Mouse (Mus musculus): ENCODE data around the gene Hpse2.
"Not testable (repeated sequence)": the region's sequence is repeated elsewhere in the genome, so short reads cannot be mapped to it uniquely, and the experiment has no call there.

Gene Hpse2

DNA sequence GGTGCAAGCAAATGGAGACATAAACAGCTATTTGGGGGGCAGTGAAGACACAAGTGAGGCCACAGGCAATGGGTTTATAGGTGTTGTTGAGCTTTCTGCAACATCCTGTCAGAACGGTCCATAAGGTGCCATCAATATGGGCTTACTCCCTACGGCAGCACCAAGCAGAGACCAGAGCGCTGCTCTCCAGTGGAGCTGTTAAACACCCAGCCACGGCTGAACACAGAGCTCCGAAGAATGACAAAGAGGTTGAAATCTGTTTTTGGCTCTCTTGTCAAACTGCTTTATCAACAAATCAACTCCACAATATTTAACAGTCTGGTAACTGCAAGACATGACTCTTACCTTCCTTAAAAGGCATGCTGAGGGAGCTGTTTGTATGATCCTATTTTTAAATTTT lies 537.7 kb downstream of the Hpse2 start:
- no peak for DNase-seq (ENCODE audit: low spot score)

DNA sequence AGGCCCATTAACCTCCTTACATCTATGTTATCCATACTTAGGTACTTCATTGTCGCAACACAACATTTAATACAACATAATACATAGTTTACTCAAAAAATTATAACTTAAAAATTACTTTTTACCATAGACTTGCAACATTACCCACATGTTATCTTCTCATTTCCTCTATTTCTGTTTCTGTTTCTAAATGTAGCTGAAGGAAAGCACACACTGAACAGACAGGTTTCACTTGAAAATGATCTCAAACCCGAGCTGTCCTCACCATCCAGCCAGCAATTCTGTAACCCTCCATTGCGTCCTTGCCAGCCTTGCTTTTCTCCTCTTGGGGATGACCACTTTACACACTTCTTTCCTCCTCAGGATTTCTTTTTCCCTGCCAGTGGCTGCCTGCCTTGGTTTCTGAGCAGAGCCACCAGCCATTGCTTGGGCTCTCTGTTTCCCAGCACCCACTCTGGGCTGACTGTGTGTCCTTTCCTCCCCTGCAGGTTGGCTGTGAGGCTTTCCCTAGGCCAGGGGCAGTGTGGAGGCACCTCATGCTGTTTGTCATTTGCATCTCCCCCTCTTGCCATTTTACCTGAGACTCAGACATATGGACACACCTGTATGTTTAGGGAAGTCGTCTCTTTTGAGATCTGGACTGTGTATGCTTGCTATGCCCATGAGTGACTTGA lies 548.4 kb downstream of the Hpse2 start:
- DNase-seq (ENCODE audit: low spot score), result no peak

DNA sequence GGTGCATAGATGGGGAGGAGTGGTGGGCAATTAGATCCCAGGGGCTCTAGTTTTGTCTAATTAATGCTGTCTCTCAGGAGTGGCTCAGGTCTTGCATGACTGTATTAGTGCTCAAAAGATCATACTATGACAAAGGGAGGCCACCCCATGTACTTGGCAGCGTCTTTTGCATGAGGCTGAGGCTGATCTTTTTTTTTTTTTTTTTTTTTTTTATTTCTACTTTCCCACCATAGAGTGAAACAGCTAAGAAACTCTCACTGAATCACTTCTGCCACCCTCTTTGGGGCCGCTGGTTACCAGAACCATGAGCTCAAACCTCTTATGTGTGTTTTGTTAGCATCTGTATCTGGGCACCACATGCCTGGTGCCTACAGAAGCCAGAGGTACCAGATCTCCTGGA lies 549.0 kb downstream of the Hpse2 start:
- DNase-seq (ENCODE audit: low spot score), result no peak

DNA sequence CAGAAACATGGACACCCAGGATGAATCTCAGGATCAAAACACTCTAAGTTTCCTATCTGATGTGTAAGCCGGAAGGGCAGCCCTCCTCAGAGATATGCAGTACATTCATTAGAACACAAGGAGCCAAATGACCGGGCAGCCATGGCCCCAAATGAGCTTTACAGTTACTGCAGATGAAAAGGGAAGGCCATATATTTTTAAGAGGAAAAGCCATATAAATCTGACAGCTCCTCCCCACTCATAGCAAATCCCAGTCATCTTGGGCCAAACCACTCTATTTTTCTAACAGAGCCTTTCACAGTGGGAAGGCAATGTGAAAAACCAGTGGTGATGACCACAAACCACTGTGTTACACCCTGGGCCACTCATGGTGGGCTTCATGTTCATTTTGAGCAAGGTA lies 549.9 kb downstream of the Hpse2 start:
- no peak for DNase-seq (ENCODE audit: low spot score)

DNA sequence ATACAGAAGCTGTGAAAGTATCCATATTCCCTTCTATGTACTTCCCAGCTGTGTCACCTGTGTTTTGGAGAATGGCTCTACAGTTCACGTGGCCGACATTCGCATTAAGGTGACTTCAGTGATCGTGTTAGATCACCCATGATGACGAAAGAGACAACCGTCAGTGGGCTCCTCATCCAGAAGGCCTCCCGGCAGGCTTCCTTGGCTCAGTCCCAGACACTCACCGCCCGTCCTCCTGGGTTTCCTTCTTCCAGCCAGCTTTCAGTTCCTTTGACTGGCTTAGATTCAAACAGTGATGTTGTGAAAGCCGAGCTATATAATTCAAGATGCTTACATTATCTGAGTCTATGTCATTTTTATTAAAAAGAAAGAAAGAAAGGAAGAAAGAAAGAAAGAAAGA lies 550.6 kb downstream of the Hpse2 start:
- DNase-seq (ENCODE audit: low spot score), result no peak

DNA sequence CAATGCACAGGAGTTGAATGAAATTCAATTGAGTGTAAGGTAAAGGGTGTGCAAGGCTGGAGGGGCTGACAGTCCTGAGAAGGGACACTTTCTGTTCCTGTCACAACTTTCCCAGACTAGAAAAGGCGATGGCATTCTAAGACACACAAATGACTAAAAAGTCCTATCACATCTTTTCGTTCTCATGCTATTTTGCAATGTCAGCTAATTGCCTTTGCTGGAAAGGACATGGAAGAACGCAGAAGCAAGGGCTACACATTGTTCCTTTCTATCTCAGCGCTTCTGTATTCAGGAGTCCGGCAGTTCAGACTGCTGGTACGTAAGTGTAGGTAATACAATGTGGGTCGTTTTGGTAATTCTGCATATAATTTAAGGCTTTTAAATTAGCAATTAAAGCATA lies 555.0 kb downstream of the Hpse2 start:
- DNase-seq (ENCODE audit: low spot score), result no peak

DNA sequence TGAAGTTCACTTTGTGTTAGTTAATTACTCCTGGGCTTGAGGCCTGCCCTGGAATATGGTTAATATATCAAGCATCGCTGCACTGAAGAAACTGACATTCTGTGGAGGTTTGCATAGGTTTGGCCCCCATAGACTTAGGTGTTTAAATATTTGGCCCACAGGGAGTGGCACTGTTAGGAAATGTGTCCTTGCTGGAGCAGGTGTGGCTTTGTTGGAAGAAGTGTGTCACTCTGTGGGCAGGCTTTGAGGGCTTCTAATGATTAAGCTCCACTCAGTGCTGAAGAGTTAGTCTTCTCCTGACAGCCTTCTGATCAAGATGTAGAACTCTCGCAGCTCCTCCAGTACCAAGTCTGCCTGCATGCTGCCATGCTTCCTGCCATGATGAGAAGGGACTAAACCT lies 555.9 kb downstream of the Hpse2 start:
- no peak for DNase-seq (ENCODE audit: low spot score)

DNA sequence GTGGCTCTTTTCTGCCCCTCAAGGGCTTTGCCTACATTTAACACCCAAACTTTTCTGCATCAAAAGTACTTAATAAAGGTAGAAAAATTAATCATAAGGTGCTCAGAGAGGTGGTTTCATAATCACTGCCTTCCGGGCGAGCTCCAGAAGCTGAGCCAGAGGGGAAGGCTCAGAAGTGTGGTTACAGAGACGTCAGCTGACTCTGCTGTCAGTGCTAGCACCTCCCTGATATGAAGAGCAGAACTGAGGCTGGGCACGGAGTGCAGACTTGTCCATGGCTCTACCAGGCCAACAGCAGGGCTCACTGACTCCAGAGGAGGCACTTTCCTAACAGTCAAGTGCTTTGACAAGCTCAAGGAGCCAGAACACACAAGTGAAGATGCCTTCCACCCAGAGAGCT lies 559.0 kb downstream of the Hpse2 start:
- DNase-seq (ENCODE audit: low spot score), result no peak

DNA sequence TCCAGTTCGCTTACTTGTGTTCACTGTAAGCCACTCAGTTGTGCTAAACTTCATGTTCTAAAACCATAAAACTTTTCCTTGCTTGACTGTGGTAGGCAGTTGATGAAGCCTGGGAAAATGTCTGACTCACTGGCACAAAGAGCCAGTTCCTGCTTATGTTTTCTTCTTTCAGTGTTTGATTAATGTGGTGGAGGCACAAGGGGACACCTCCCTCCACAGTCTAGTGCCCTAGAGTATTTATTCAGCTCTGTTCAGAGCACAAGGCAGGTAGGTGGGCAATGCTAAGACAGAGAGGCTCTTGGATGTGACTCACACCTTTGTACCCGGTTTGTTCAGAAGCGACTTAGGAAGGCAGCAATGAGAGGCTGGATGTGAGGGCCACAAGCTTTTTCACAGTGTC lies 560.3 kb downstream of the Hpse2 start:
- DNase-seq (ENCODE audit: low spot score), result no peak

DNA sequence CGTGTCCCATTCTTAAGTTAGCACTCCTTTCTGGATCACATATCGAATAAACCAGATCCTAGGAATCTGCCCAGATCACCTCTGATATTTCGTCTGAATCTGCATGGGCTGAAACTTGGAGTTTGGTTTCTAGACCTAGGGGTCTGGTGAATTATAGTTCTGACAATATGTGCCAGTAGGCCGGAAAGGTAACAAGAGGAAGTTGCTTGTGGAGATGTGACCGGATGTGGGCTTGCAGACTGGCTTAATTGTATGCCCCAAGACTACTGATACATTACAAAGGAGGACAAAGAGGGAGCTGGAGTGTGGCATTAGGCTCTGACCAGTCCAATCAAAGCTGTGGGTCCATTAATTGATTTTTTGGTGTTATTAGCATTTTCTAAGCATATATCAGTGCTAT lies 568.0 kb downstream of the Hpse2 start:
- DNase-seq (ENCODE audit: low spot score), result no peak

DNA sequence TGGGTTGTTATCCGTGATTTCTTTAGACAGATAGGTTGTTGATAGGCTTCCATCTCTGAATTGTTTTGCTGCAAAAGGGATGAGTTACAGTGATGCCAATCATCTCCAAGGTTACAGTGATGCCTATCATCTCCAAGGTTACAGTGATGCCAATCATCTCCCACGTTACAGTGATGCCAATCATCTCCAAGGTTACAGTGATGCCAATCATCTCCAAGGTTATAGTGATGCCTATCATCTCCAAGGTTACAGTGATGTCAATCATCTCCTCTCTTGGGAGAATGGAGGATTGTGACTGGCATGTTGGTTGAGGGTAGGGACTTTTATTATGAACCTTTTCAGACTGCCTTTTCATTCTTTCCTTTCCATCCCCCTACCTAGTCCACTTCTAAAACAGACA lies 570.4 kb downstream of the Hpse2 start:
- no peak for DNase-seq (ENCODE audit: low spot score)

DNA sequence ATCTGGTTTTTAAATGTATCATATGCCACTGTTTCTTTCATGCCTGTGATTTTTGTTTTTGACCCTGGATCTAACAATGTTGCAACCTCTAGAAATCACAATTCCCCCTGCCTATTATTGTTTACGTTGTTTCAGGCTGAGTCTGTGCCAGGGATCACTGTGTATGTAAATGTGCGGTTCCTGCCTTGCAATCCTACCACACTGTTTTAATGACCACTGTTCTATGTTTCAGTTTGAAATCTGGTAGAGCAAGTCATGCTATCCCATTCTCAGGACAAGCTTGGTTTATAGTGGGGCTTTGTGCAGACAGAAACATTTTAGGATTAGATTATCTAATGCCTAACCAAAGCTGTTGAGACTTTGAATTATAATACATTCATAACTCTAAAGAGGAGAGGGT lies 571.9 kb downstream of the Hpse2 start:
- DNase-seq (ENCODE audit: low spot score), result no peak

DNA sequence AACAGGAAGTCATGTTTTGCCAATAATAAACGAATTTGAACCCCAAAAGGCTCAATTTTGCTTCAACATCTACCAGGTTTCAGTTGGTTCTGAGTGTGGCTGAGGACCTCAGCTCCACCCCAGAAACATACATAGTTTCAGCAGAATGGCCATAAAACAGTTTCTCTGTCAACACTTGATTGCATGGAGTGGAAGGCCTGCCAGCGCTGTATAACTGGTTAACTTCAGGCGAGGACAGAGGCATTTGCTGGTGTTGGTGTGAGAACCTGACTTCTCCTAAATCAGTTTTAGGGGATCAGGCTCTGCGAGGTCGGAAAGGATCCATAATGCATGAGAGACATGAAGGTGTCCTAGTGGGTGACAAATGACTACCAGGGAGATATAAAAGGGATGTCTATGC lies 578.0 kb downstream of the Hpse2 start:
- no peak for DNase-seq (ENCODE audit: low spot score)

DNA sequence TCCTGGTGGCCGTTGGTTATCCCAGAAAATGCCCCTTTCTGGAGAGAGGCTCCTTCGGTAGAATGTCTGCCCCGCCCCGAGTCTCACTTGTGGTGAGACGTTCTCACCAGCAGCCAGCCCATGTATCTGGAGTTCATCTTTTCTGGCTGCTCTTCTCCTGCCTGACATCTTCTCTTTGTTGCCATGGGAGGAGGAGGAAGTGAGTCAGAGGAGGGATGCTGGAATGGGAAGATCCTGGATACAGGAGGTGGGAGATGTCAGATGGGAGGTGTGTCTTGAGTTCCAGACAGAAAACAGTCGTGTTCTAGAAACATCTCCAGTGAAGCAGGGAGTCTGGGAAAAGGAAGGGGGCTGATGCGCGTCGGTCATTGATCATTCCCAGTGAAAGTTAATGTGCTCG lies 578.7 kb downstream of the Hpse2 start:
- no peak for DNase-seq (ENCODE audit: low spot score)

DNA sequence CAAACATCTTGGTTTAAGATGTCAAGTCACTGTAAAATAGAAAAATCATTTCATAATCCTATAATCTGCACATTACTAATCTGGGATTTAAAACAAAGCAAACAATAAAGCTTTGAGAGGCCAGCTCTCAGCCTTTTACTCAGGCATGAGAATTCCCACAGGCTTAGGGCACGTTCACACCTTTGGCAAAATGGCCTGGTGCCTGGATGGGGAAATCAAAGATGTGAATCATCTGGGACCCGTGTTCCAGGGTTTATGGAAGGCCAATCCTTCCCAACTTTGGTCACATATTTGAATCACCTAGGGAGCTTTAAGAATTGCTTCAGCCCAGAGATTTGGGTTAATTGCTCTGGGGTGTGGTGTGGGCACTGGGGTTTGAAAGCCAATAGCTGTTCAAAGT lies 590.3 kb downstream of the Hpse2 start:
- no peak for DNase-seq (ENCODE audit: low spot score)

DNA sequence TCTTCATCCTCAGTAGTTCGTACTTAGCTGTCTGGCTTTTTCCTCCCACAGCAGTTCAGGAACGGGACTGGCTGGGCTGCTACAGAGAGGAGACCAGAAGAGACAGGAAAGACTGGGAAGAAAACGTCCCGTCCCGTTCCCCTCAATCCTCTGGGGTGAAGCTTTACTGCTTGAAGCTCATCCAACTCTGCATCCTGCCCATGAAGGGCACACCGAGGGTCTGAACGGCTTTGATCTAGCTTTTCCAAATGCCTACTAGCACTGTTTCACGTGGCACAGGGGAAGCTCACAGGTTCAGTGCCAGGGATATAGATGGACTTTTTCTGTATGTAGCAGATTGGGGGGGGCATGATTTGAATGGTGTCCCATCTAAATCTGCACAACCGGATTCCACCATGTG lies 592.4 kb downstream of the Hpse2 start:
- DNase-seq (ENCODE audit: low spot score), result no peak

DNA sequence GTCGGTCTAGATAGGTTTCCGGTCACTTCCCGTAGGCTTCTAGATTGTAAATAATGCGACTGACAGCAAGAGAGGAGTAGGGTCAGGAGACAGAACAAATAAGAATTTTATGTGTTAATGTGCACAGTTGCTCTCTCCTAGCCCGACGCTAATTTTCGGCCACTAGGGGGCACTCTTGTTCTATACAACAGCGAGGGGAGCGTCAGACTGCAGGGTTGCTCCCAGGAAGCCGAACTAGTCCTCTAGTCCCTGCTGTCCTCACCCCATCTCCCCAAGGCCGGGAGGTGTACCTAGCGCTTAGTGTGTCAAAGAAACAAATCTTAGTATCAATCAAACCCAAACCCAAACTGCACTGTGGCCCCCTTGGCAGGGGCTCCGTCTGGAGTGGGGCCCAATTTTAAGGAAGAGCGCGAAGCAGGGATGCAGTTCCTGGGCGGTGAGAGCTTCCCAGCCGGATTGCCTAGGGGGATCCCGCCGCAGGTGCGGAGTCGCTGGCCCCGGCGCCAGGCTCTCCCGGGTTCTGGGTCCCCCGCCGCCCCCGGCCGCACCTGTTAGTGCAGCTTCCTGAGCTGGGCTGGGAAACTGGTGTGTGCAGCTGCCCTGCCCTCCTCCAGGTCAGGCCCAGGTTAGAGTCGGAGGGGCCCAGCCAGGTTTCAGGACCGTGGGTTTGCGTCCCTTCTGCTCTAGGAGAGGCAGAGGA lies 593.1 kb downstream of the Hpse2 start:
- DNase-seq (ENCODE audit: low spot score), result peak; percentile 61

DNA sequence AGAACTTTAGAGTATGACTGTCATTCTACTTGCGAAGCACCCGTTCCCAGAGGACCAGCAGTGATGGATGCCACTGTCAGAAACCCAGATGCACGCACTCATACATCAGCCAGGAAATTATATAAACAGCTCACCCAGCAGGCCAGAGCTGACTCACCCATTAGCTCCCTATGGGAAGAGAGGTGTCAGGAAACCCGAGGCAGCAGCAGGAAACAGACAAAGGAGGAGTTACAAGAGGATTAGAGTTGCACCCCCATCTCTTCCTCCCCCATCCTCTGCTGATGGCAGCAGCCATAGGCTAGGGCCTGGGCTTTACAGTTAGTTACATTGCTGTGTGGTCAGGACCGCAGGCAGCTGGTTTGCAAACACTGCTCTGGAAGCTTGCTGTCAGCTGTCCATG lies 599.8 kb downstream of the Hpse2 start:
- DNase-seq (ENCODE audit: low spot score), result no peak

DNA sequence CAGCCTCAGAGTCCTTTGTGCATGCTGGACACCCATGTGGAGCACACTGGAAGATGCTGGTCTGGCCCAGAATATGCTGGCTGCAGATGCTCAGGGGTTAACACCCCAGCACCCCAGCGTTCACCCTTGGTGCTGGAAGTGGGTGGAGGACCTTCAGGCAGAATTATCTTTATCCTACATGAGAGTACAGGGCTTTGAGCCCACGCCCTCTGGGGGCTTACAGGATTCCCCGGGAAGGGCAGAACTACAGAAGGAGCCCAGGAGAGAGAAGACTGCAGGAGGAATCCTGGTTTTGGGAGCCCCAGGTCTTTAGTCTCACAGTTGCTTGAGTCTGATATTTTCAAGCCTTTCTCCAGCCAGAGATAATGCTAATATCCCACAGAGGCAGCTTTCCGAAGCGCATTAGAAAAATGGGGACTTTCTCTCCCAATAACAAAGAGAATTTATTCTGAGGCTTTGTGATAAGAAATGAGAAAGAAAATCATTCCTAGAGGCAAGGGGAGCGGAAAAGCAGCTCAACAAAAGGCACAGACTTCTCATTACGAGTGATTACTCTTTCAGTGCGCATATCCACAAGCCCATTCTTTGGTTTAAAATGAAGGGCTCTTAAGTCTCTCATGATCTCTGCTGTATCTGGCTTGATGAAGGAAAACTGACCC lies 602.5 kb downstream of the Hpse2 start:
- no peak for DNase-seq (ENCODE audit: low spot score)

DNA sequence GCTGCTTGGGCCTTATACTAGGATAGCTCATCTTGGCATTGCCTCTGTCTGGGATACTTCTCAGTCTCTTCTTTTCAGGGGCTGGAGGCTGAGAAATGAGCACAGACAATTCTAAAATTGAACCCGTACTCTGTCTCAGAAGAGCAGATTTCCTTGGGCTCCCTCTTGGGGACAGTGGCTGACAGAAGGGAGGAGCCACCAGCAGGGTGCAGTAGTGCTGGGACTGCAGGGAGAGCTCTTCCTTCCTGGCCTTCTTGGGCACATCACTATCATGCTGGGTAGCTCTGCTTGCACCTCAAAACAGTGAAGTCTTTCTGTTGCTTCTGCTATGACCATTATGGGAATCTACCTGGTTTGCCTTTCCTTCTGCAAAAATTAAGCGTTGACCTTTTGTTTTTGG lies 603.0 kb downstream of the Hpse2 start:
- no peak for DNase-seq (ENCODE audit: low spot score)

DNA sequence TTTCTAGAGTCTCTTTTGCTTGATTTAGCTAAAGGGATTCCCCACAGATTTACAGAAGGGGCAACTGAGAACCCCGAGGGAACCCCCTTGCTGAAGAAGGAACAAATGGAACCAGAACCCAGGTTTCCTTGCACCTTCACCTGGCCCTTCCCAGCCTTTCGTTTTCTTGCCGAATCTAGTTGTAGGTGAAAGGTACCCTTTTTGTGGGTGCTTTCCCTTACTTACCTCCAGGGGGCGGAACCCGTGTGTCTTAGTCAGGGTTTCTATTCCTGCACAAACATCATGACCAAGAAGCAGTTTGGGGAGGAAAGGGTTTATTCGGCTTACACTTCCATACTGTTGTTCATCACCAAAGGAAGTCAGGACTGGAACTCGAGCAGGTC lies 608.0 kb downstream of the Hpse2 start:
- not testable (repeated sequence) for DNase-seq (ENCODE audit: low spot score)

DNA sequence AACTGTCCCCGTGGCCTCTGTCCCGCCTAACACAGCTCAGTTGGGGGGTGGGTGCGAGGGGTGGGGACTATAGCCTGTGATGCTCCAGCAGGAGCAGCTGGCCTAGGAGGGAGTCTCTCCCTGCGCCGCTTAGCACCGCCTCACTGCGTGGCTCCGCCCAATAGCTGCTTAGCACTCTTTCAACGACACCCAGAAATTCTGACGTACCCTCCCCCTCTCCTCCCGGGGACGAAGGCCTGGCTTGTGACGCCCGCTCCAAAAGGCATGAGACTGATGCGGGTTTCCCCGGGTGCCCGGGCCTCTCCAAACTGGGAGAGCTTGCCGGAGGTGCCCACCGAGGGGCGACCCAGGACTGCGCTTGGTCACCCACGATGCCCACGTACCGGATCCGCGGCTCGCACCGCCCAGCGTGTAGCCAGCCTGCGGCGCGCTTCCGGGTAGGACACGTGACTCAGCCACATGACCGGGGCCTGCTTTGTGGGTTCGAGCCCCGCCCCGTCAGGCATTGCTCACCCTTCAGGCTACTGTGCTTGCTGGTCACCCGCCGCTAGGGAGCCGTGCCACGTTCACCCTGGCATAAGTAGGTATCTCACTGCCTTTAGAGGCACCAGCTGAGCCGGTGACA lies 608.5 kb downstream of the Hpse2 start, which contains the start of gene Hps1:
Hps1 (minus strand) TSS at position 448 of the 625 bp plus-strand sequence.
- DNase-seq (ENCODE audit: low spot score), result peak; percentile 83

DNA sequence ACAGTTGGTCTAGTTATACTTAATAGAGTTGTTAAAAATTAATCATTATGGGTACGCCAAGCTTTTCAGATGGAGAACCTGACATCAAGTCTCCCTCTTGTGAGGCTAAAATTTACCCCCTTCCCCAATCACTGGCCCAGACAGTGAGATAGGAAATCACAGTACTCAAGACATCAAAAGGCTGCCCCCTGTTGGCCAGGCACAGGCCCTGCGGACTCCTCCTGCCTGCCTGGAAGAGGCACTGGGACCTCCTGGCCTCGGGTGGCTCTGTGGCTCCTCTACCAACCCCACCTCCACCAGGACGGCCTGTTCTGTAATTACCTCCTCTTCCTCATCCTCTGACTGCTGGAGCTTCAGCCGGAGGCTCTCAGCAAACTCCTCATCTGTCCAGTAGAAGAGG lies 610.4 kb downstream of the Hpse2 start:
- peak; percentile 19 for DNase-seq (ENCODE audit: low spot score)

Measured in spleen, adult 12 weeks (tissue).